Mouse (Mus musculus) CH12.LX (cell line): ENCODE results near the gene Cbll1.

Experiments
- CTCF ChIP-seq, 2 experiments: IDR thresholded peaks in 1 of 2; conservative IDR thresholded peaks in 1 of 2; 2 replicates each; pipeline ENCODE4 v1.5.1; 2011 to 2012; ENCODE audit warnings: low read depth in 2 of 2, low read length in 2 of 2, improper control_type of control experiment in 1 of 2, inconsistent platforms in 1 of 2, mild to moderate bottlenecking in 1 of 2, moderate library complexity in 1 of 2
- EP300 ChIP-seq: IDR thresholded peaks from 2 replicates; pipeline ENCODE4 v1.6.1; 2011; ENCODE audit warnings: low read length, improper control_type of control experiment
- HCFC1 ChIP-seq: IDR thresholded peaks from 2 replicates; pipeline ENCODE4 v1.6.1; 2012; ENCODE audit warnings: low read depth, mild to moderate bottlenecking, inconsistent platforms, low read length, improper control_type of control experiment
- MAX ChIP-seq: IDR thresholded peaks from 2 replicates; pipeline ENCODE4 v1.6.1; 2011; ENCODE audit warnings: low read length, improper control_type of control experiment
- SIN3A ChIP-seq: IDR thresholded peaks from 2 replicates; pipeline ENCODE4 v1.6.1; 2012; ENCODE audit warnings: low read length, improper control_type of control experiment, inconsistent platforms
- TCF12 ChIP-seq: IDR thresholded peaks from 2 replicates; pipeline ENCODE4 v1.6.1; 2014; ENCODE audit warnings: low read depth, mild to moderate bottlenecking, inconsistent platforms, low read length, improper control_type of control experiment
- USF2 ChIP-seq: conservative IDR thresholded peaks from 2 replicates; pipeline ENCODE4 v1.6.1; 2011; ENCODE audit warnings: low read depth, low read length, improper control_type of control experiment
- ZMIZ1 ChIP-seq: IDR thresholded peaks from 2 replicates; pipeline ENCODE4 v1.6.1; 2012; ENCODE audit warnings: low read depth, mild to moderate bottlenecking, inconsistent platforms, low read length, improper control_type of control experiment

- TF ChIP-seq HCFC1 (no peak), ZMIZ1 (no peak), MAX (no peak), EP300 (no peak), CTCF (conservative IDR thresholded peaks at IDR 0.05 in 1 of 2, IDR thresholded peaks at IDR 0.05 in 1 of 2; ENCODE audit: low read depth in 2 of 2, low read length in 2 of 2) (no peak), TCF12 (no peak), SIN3A (no peak), USF2 (no peak)
Observed at GRCm38 (mm10) chr12:31508496-31508895, 9.1 kb upstream of the Cbll1 start.
